8 mouse cellular contexts compared by ENCODE assay signal in the genomic region with DNA sequence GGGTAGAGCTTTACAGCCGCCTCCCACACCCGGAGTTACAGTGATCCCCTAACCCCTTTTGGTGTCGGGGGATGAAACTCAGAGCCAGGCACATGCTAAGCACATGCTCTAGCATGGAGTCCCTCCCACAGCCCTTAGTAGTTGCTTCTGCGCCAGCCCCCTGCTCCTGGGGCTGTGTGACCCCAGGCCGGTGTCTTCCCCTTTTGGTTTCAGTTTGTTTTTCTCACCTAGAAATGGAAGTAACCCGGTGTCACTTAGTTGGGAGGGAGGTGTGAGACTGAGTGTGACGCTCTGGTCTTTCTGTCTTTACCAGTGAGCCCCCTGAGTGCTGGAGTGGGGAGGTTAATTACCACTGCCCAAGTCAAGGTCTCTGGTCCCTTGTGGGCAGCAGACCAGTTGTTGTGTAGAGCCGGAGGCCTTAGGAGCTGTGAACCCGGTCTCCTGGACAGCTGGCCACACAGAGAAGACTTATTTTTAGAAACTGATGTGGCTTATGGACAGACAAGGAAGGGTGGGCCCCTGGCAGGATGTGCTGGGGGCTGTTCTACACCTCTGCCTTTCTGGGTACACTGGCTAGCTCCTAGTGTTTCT. TPM values are rescaled to one million over a fixed set of nuclear protein-coding genes. Genes with fewer than 3 reads are reported as not detected.
DNase-seq lines count a peak whose midpoint lies in the region; ATAC-seq and TF ChIP-seq lines count a peak whose summit lies in the region.

No protein-coding gene starts in this region.

- H3K4me3 ChIP-seq in liver, adult 2 months (ENCODE audit: insufficient read depth, low read depth, low read length): peak overlapping the region; percentile 72; the same call in 1 of the 2 replicates
- H3K4me3 ChIP-seq in forebrain, embryonic 12.5 days (replicated peaks): peak overlapping the region; percentile 53
- peak overlapping the region; percentile 63 for H3K4me3 ChIP-seq in hindbrain, embryonic 10.5 days
- peak overlapping the region; percentile 59 to 84 for H3K4me3 ChIP-seq in liver, embryonic 14.5 days (ENCODE audit: insufficient read depth in 1 of 2, low read depth in 2 of 2, low read length in 2 of 2)
- H3K4me3 ChIP-seq in neural tube, embryonic 13.5 days: peak overlapping the region; percentile 53

- peaks cover 13% of the 10 kb centered on the region for H3K4me1 ChIP-seq in liver, adult 2 months (ENCODE audit: control insufficient read depth, insufficient read depth, low read length)
- peaks cover 29% of the 10 kb centered on the region for H3K4me1 ChIP-seq in forebrain, embryonic 12.5 days
- peaks cover 49% of the 10 kb centered on the region for H3K4me1 ChIP-seq in hindbrain, embryonic 10.5 days (replicated peaks)
- H3K4me1 ChIP-seq in liver, embryonic 14.5 days (replicated peaks; ENCODE audit: control insufficient read depth in 2 of 2, insufficient read depth in 2 of 2, low read length in 1 of 2): peaks cover 4 to 23% of the 10 kb centered on the region in 2 experiments; a peak in 3 of 4 replicates
- H3K4me1 ChIP-seq in neural tube, embryonic 13.5 days (replicated peaks): peaks cover 45% of the 10 kb centered on the region

- H3K36me3 ChIP-seq in liver, adult 2 months (ENCODE audit: control insufficient read depth, insufficient read depth, low read length): no peaks in the 10 kb centered on the region
- H3K36me3 ChIP-seq in forebrain, embryonic 12.5 days (replicated peaks): no peaks in the 10 kb centered on the region
- no peaks in the 10 kb centered on the region for H3K36me3 ChIP-seq in hindbrain, embryonic 10.5 days
- no peaks in the 10 kb centered on the region for H3K36me3 ChIP-seq in liver, embryonic 14.5 days (replicated peaks; ENCODE audit: control insufficient read depth, insufficient read depth, low read depth)
- no peaks in the 10 kb centered on the region for H3K36me3 ChIP-seq in neural tube, embryonic 13.5 days

- H3K79me2 ChIP-seq in liver, adult 2 months (ENCODE audit: control insufficient read depth, insufficient read depth, low read length): no peaks in the 10 kb centered on the region

- DNase-seq in liver, adult 2 months (ENCODE audit: extremely low read depth, low read depth, low spot score): no peak
- DNase-seq in liver: no peak
- DNase-seq in hindbrain, embryonic 10.5 days (ENCODE audit: low spot score): no peak
- DNase-seq in liver, embryonic 14.5 days (ENCODE audit: low read depth in 3 of 3, low spot score in 3 of 3): no peak
- no peak for DNase-seq in adrenal gland, postnatal 4 days (ENCODE audit: low spot score in 2 of 2)
- no peak for DNase-seq in left cerebral cortex, adult 18-20 months (ENCODE audit: low spot score in 2 of 2)

- no peak overlapping the region for H3K27ac ChIP-seq in liver, adult 2 months (replicated peaks; ENCODE audit: insufficient read depth, low read depth, low read length)
- H3K27ac ChIP-seq in forebrain, embryonic 12.5 days: no peak overlapping the region
- peak overlapping the region; percentile 84; the same call in 1 of the 2 replicates for H3K27ac ChIP-seq in hindbrain, embryonic 10.5 days
- H3K27ac ChIP-seq in liver, embryonic 14.5 days: no peak overlapping the region
- H3K27ac ChIP-seq in neural tube, embryonic 13.5 days (replicated peaks): no peak overlapping the region

- no peaks in the 10 kb centered on the region for H3K27me3 ChIP-seq in liver, adult 2 months (ENCODE audit: control insufficient read depth, insufficient read depth, low read length)
- peaks cover 9% of the 10 kb centered on the region for H3K27me3 ChIP-seq in forebrain, embryonic 12.5 days
- peaks cover 23% of the 10 kb centered on the region for H3K27me3 ChIP-seq in hindbrain, embryonic 10.5 days (ENCODE audit: insufficient read depth, poor library complexity, severe bottlenecking)
- H3K27me3 ChIP-seq in liver, embryonic 14.5 days (ENCODE audit: control insufficient read depth, insufficient read depth, low read length): no peaks in the 10 kb centered on the region
- no peaks in the 10 kb centered on the region; the same call in 1 of the 2 replicates for H3K27me3 ChIP-seq in neural tube, embryonic 13.5 days

- WGBS in liver, adult 2 months: 57% methylated on average over 9 of the region's 9 CpGs
- 62% methylated on average over 9 of the region's 9 CpGs for WGBS in forebrain, embryonic 12.5 days
- 53% methylated on average over 9 of the region's 9 CpGs for WGBS in hindbrain, embryonic 10.5 days
- WGBS in liver, embryonic 14.5 days (ENCODE audit: insufficient replicate concordance): 4% methylated on average over 9 of the region's 9 CpGs
- WGBS in neural tube, embryonic 13.5 days: 53% methylated on average over 9 of the region's 9 CpGs

- TF ChIP-seq EP300 in liver, embryonic 14.5 days (IDR thresholded peaks at IDR 0.05; ENCODE audit: low read depth): no peak

- TF ChIP-seq CTCF in liver, adult 2 months (IDR thresholded peaks at IDR 0.05; ENCODE audit: low read depth, low read length): no peak
- TF ChIP-seq CTCF in liver, embryonic 14.5 days (IDR thresholded peaks at IDR 0.05; ENCODE audit: low read depth): no peak

- no peak for TF ChIP-seq POLR2A in liver, adult 2 months (IDR thresholded peaks at IDR 0.05; ENCODE audit: extremely low read depth, insufficient read depth, low read length)

- ATAC-seq in forebrain, embryonic 12.5 days (ENCODE audit: low FRiP score): no peak
- no peak for ATAC-seq in liver, embryonic 14.5 days (ENCODE audit: insufficient read depth)
- no peak for ATAC-seq in neural tube, embryonic 13.5 days (ENCODE audit: low read depth)

- peak overlapping the region; percentile 77 for H3K4me2 ChIP-seq in forebrain, embryonic 12.5 days
- H3K4me2 ChIP-seq in liver, embryonic 14.5 days (ENCODE audit: low read depth): peak overlapping the region; percentile 85
- peak overlapping the region; percentile 61 for H3K4me2 ChIP-seq in neural tube, embryonic 13.5 days

- peak overlapping the region; percentile 26 for H3K9ac ChIP-seq in liver, adult 2 months (ENCODE audit: low read depth, low read length)
- H3K9ac ChIP-seq in forebrain, embryonic 12.5 days: no peak overlapping the region; the same call in 1 of the 2 replicates
- peak overlapping the region; percentile 63 for H3K9ac ChIP-seq in liver, embryonic 14.5 days (replicated peaks)
- H3K9ac ChIP-seq in neural tube, embryonic 13.5 days: peak overlapping the region; percentile 77

- no peaks in the 10 kb centered on the region for H3K9me3 ChIP-seq in forebrain, embryonic 12.5 days
- no peaks in the 10 kb centered on the region for H3K9me3 ChIP-seq in hindbrain, embryonic 10.5 days
- no peaks in the 10 kb centered on the region for H3K9me3 ChIP-seq in liver, embryonic 14.5 days (ENCODE audit: control insufficient read depth, low read length)
- H3K9me3 ChIP-seq in neural tube, embryonic 13.5 days: no peaks in the 10 kb centered on the region

RNA-seq across cellular contexts. Expression of gene St6galnac4, which starts 0.9 kb away (rescaled TPM):
- total RNA-seq in liver, adult 2 months (2014; rRNA removed): 0.74 and 1.2 TPM in 2 replicates
- 2.2 and 2.5 TPM in 2 replicates for polyA plus RNA-seq in liver, adult 2 months (2012; rRNA removed)
- 15.1 and 17.0 TPM in 2 replicates for polyA plus RNA-seq in forebrain, embryonic 12.5 days (2016; fragmentation: Nextera tagmentation; extraction: Ambion mirVana)
- 19.8 and 21.0 TPM in 2 replicates for polyA plus RNA-seq in hindbrain, embryonic 10.5 days (2016; fragmentation: Nextera tagmentation; extraction: Ambion mirVana)
- polyA plus RNA-seq in liver, embryonic 14.5 days (2012; rRNA removed): 5.4 and 5.6 TPM in 2 replicates
- polyA plus RNA-seq in liver, embryonic 14.5 days (2014; fragmentation: Nextera tagmentation; extraction: Ambion mirVana): 6.2 and 6.8 TPM in 2 replicates
- 25.3 and 25.9 TPM in 2 replicates for polyA plus RNA-seq in neural tube, embryonic 13.5 days (2015; fragmentation: Nextera tagmentation; extraction: Ambion mirVana)
- 10 to 100 TPM; 16.4 to 19.4 TPM for total RNA-seq in adrenal gland, postnatal 4 days (2021)
- 10 to 100 TPM; 40.6 TPM for total RNA-seq in left cerebral cortex, adult 18-20 months (2021)

RNA-seq across cellular contexts. Expression of gene St6galnac6, which starts 11.7 kb away (rescaled TPM):
- total RNA-seq in liver, adult 2 months (2014; rRNA removed): 38.0 and 45.6 TPM in 2 replicates
- polyA plus RNA-seq in liver, adult 2 months (2012; rRNA removed): 90.0 and 134 TPM in 2 replicates
- polyA plus RNA-seq in forebrain, embryonic 12.5 days (2016; fragmentation: Nextera tagmentation; extraction: Ambion mirVana): 11.6 and 11.7 TPM in 2 replicates
- 12.7 and 14.1 TPM in 2 replicates for polyA plus RNA-seq in hindbrain, embryonic 10.5 days (2016; fragmentation: Nextera tagmentation; extraction: Ambion mirVana)
- polyA plus RNA-seq in liver, embryonic 14.5 days (2012; rRNA removed): 9.9 and 14.3 TPM in 2 replicates
- 3.2 and 4.4 TPM in 2 replicates for polyA plus RNA-seq in liver, embryonic 14.5 days (2014; fragmentation: Nextera tagmentation; extraction: Ambion mirVana)
- 9.4 and 11.0 TPM in 2 replicates for polyA plus RNA-seq in neural tube, embryonic 13.5 days (2015; fragmentation: Nextera tagmentation; extraction: Ambion mirVana)
- total RNA-seq in adrenal gland, postnatal 4 days (2021): 10 to 100 TPM; 53.0 to 58.0 TPM
- total RNA-seq in left cerebral cortex, adult 18-20 months (2021): 100 to 1,000 TPM; 113 to 130 TPM

RNA-seq across cellular contexts. Expression of gene 9430097D07Rik, which starts 12.3 kb away (rescaled TPM):
- not detected in 2 replicates for total RNA-seq in liver, adult 2 months (2014; rRNA removed)
- polyA plus RNA-seq in liver, adult 2 months (2012; rRNA removed): not detected in 2 replicates
- 0.19 TPM in 1 of 2 replicates, not detected in the other for polyA plus RNA-seq in forebrain, embryonic 12.5 days (2016; fragmentation: Nextera tagmentation; extraction: Ambion mirVana)
- polyA plus RNA-seq in hindbrain, embryonic 10.5 days (2016; fragmentation: Nextera tagmentation; extraction: Ambion mirVana): 0.11 and 0.39 TPM in 2 replicates
- not detected in 2 replicates for polyA plus RNA-seq in liver, embryonic 14.5 days (2012; rRNA removed)
- polyA plus RNA-seq in liver, embryonic 14.5 days (2014; fragmentation: Nextera tagmentation; extraction: Ambion mirVana): 0.06 TPM in 1 of 2 replicates, not detected in the other
- polyA plus RNA-seq in neural tube, embryonic 13.5 days (2015; fragmentation: Nextera tagmentation; extraction: Ambion mirVana): 0.50 and 0.71 TPM in 2 replicates
- total RNA-seq in adrenal gland, postnatal 4 days (2021): not detected
- under 1 TPM; 0.79 to 0.82 TPM for total RNA-seq in left cerebral cortex, adult 18-20 months (2021)

RNA-seq across cellular contexts. Expression of gene Pip5kl1, which starts 13.2 kb away (rescaled TPM):
- not detected in 2 replicates for total RNA-seq in liver, adult 2 months (2014; rRNA removed)
- polyA plus RNA-seq in liver, adult 2 months (2012; rRNA removed): not detected in 2 replicates
- polyA plus RNA-seq in forebrain, embryonic 12.5 days (2016; fragmentation: Nextera tagmentation; extraction: Ambion mirVana): 2.6 and 3.1 TPM in 2 replicates
- 1.6 and 2.5 TPM in 2 replicates for polyA plus RNA-seq in hindbrain, embryonic 10.5 days (2016; fragmentation: Nextera tagmentation; extraction: Ambion mirVana)
- polyA plus RNA-seq in liver, embryonic 14.5 days (2012; rRNA removed): 0.11 TPM in 2 replicates
- not detected in 2 replicates for polyA plus RNA-seq in liver, embryonic 14.5 days (2014; fragmentation: Nextera tagmentation; extraction: Ambion mirVana)
- polyA plus RNA-seq in neural tube, embryonic 13.5 days (2015; fragmentation: Nextera tagmentation; extraction: Ambion mirVana): 9.2 and 9.4 TPM in 2 replicates
- under 1 TPM; 0.31 to 0.73 TPM for total RNA-seq in adrenal gland, postnatal 4 days (2021)
- total RNA-seq in left cerebral cortex, adult 18-20 months (2021): 10 to 100 TPM in 1 of 2 experiments, 1 to 10 TPM in 1; 8.6 to 10.3 TPM

RNA-seq across cellular contexts. Expression of gene Dpm2, which starts 17.2 kb away (rescaled TPM):
- total RNA-seq in liver, adult 2 months (2014; rRNA removed): 6.5 and 8.4 TPM in 2 replicates
- 73.7 and 104 TPM in 2 replicates for polyA plus RNA-seq in liver, adult 2 months (2012; rRNA removed)
- 106 and 110 TPM in 2 replicates for polyA plus RNA-seq in forebrain, embryonic 12.5 days (2016; fragmentation: Nextera tagmentation; extraction: Ambion mirVana)
- polyA plus RNA-seq in hindbrain, embryonic 10.5 days (2016; fragmentation: Nextera tagmentation; extraction: Ambion mirVana): 116 and 131 TPM in 2 replicates
- 53.5 and 61.6 TPM in 2 replicates for polyA plus RNA-seq in liver, embryonic 14.5 days (2012; rRNA removed)
- polyA plus RNA-seq in liver, embryonic 14.5 days (2014; fragmentation: Nextera tagmentation; extraction: Ambion mirVana): 53.6 and 54.6 TPM in 2 replicates
- 128 and 143 TPM in 2 replicates for polyA plus RNA-seq in neural tube, embryonic 13.5 days (2015; fragmentation: Nextera tagmentation; extraction: Ambion mirVana)
- 10 to 100 TPM; 61.9 to 64.5 TPM for total RNA-seq in adrenal gland, postnatal 4 days (2021)
- 10 to 100 TPM; 71.4 to 77.1 TPM for total RNA-seq in left cerebral cortex, adult 18-20 months (2021)
